Comparison of ENCODE assay signal across 12 mouse cellular contexts in genomic region chr2:31006434-31006833, GRCm38 (mm10). TPM values are rescaled to one million over a fixed set of nuclear protein-coding genes. Genes with fewer than 3 reads are reported as not detected.
A peak's percentile ranks its signal among the peaks of the same experiment; 100 is the strongest.
DNase-seq lines count a peak whose midpoint lies in the region; ATAC-seq and TF ChIP-seq lines count a peak whose summit lies in the region.
"Had no signal": no experiment of that assay in that cellular context is flagged by ENCODE, and none has a peak within 500 bp of the region (broad histone marks: within the 10 kb centered on the region; RNA-seq: fewer than 3 reads in every experiment).

No protein-coding gene starts in this region.

- no peak overlapping the region for H3K4me2 ChIP-seq in embryonic facial prominence, embryonic 15.5 days (replicated peaks)
- no peak overlapping the region for H3K4me2 ChIP-seq in hindbrain, postnatal 0 days (ENCODE audit: low read depth, low read length)
- H3K4me2 ChIP-seq: forebrain, embryonic 13.5 days; lung, embryonic 15.5 days; neural tube, embryonic 12.5 days had no signal

- 75% methylated on average over 5 of the region's 5 CpGs for WGBS in embryonic facial prominence, embryonic 15.5 days
- 82% methylated on average over 5 of the region's 5 CpGs for WGBS in hindbrain, postnatal 0 days

- no peaks in the 10 kb centered on the region for H3K27me3 ChIP-seq in embryonic facial prominence, embryonic 15.5 days
- no peaks in the 10 kb centered on the region for H3K27me3 ChIP-seq in hindbrain, postnatal 0 days (ENCODE audit: insufficient read depth, low read length)
- H3K27me3 ChIP-seq: forebrain, embryonic 13.5 days; lung, embryonic 15.5 days; neural tube, embryonic 12.5 days had no signal

- no peak overlapping the region for H3K4me3 ChIP-seq in embryonic facial prominence, embryonic 15.5 days (replicated peaks)
- H3K4me3 ChIP-seq in hindbrain, postnatal 0 days (ENCODE audit: low read length), result no peak overlapping the region
- H3K4me3 ChIP-seq: forebrain, embryonic 13.5 days; lung, embryonic 15.5 days; neural tube, embryonic 12.5 days had no signal

- no peaks in the 10 kb centered on the region for H3K4me1 ChIP-seq in embryonic facial prominence, embryonic 15.5 days
- H3K4me1 ChIP-seq in hindbrain, postnatal 0 days (ENCODE audit: insufficient read depth, low read length), result no peaks in the 10 kb centered on the region
- H3K4me1 ChIP-seq: lung, embryonic 15.5 days; neural tube, embryonic 12.5 days had no signal

- no peak for TF ChIP-seq CTCF in hindbrain, postnatal 0 days (IDR thresholded peaks at IDR 0.05; ENCODE audit: low read depth)

- no peak overlapping the region for H3K27ac ChIP-seq in embryonic facial prominence, embryonic 15.5 days (replicated peaks)
- no peak overlapping the region for H3K27ac ChIP-seq in hindbrain, postnatal 0 days
- H3K27ac ChIP-seq: forebrain, embryonic 13.5 days; lung, embryonic 15.5 days; neural tube, embryonic 12.5 days had no signal

- H3K9ac ChIP-seq in embryonic facial prominence, embryonic 15.5 days, result no peak overlapping the region
- H3K9ac ChIP-seq in hindbrain, postnatal 0 days (replicated peaks; ENCODE audit: low read length), result no peak overlapping the region
- H3K9ac ChIP-seq: forebrain, embryonic 13.5 days; lung, embryonic 15.5 days; neural tube, embryonic 12.5 days had no signal

- peak; percentile 42 for DNase-seq in ovary, postnatal 36 days (ENCODE audit: low spot score)
- no peak for DNase-seq in ovary, postnatal 14 days (ENCODE audit: low spot score)
- peak; percentile 38 to 53 for DNase-seq in heart, postnatal 36 days
- peak; percentile 75 to 77 for DNase-seq in spleen, postnatal 4 days (ENCODE audit: low spot score in 2 of 2)
- DNase-seq in adrenal gland, adult 18-20 months (ENCODE audit: low spot score in 2 of 2), result no peak
- DNase-seq in hindbrain, postnatal 0 days (ENCODE audit: low spot score), result no peak
- no peak for DNase-seq in gastrocnemius, postnatal 25 days
- DNase-seq: kidney, adult 11 months had no signal

- H3K36me3 ChIP-seq in embryonic facial prominence, embryonic 15.5 days, result peaks cover 80% of the 10 kb centered on the region
- peaks cover 64% of the 10 kb centered on the region for H3K36me3 ChIP-seq in hindbrain, postnatal 0 days (ENCODE audit: insufficient read depth, low read length)

- intact Hi-C loops in heart, postnatal 36 days (cut with DNase I), result no loop called here

- no peaks in the 10 kb centered on the region for H3K9me3 ChIP-seq in embryonic facial prominence, embryonic 15.5 days (replicated peaks)
- H3K9me3 ChIP-seq in hindbrain, postnatal 0 days (ENCODE audit: low read length), result no peaks in the 10 kb centered on the region
- H3K9me3 ChIP-seq: forebrain, embryonic 13.5 days; lung, embryonic 15.5 days; neural tube, embryonic 12.5 days had no signal

- peak; percentile 44; the same call in 1 of the 2 replicates for ATAC-seq in embryonic facial prominence, embryonic 15.5 days (ENCODE audit: insufficient number of reproducible peaks, low FRiP score, low TSS enrichment, low read depth)
- no peak for ATAC-seq in hindbrain, postnatal 0 days
- ATAC-seq: forebrain, embryonic 13.5 days had no signal

RNA-seq across cellular contexts. Expression of gene Usp20, which starts 24.4 kb away (rescaled TPM):
- 29.4 and 31.1 TPM in 2 replicates for polyA plus RNA-seq in embryonic facial prominence, embryonic 15.5 days (2015; fragmentation: Nextera tagmentation; extraction: Ambion mirVana)
- 10 to 100 TPM; 50.6 to 53.1 TPM for total RNA-seq in heart, postnatal 36 days (2021)
- total RNA-seq in adrenal gland, adult 18-20 months (2021), result 10 to 100 TPM; 23.7 to 29.7 TPM
- 43.0 and 49.9 TPM in 2 replicates for total RNA-seq in hindbrain, postnatal 0 days (2014; rRNA removed)
- polyA plus RNA-seq in hindbrain, postnatal 0 days (2015; fragmentation: Nextera tagmentation; extraction: Ambion mirVana), result 30.4 and 32.0 TPM in 2 replicates
- 10 to 100 TPM in 1 of 2 experiments, 1 to 10 TPM in 1; 8.4 to 14.3 TPM for total RNA-seq in gastrocnemius, postnatal 25 days (2021)

RNA-seq across cellular contexts. Expression of gene BC005624, which starts 24.4 kb away (rescaled TPM):
- 64.4 TPM in 2 replicates for polyA plus RNA-seq in embryonic facial prominence, embryonic 15.5 days (2015; fragmentation: Nextera tagmentation; extraction: Ambion mirVana)
- 10 to 100 TPM; 19.6 to 22.5 TPM for total RNA-seq in heart, postnatal 36 days (2021)
- 10 to 100 TPM; 41.5 to 49.6 TPM for total RNA-seq in adrenal gland, adult 18-20 months (2021)
- 19.7 and 22.2 TPM in 2 replicates for total RNA-seq in hindbrain, postnatal 0 days (2014; rRNA removed)
- 84.8 and 89.5 TPM in 2 replicates for polyA plus RNA-seq in hindbrain, postnatal 0 days (2015; fragmentation: Nextera tagmentation; extraction: Ambion mirVana)
- total RNA-seq in gastrocnemius, postnatal 25 days (2021), result 10 to 100 TPM; 21.2 to 21.3 TPM

RNA-seq across cellular contexts. Expression of gene Tor1a, which starts 38.7 kb away (rescaled TPM):
- polyA plus RNA-seq in embryonic facial prominence, embryonic 15.5 days (2015; fragmentation: Nextera tagmentation; extraction: Ambion mirVana), result 79.1 and 84.7 TPM in 2 replicates
- 10 to 100 TPM; 11.0 to 12.5 TPM for total RNA-seq in heart, postnatal 36 days (2021)
- 10 to 100 TPM; 31.4 to 32.0 TPM for total RNA-seq in adrenal gland, adult 18-20 months (2021)
- total RNA-seq in hindbrain, postnatal 0 days (2014; rRNA removed), result 62.4 and 64.0 TPM in 2 replicates
- 81.5 and 83.2 TPM in 2 replicates for polyA plus RNA-seq in hindbrain, postnatal 0 days (2015; fragmentation: Nextera tagmentation; extraction: Ambion mirVana)
- 1 to 10 TPM; 4.3 to 5.9 TPM for total RNA-seq in gastrocnemius, postnatal 25 days (2021)

RNA-seq across cellular contexts. Expression of gene Tor1b, which starts 53.7 kb away (rescaled TPM):
- polyA plus RNA-seq in embryonic facial prominence, embryonic 15.5 days (2015; fragmentation: Nextera tagmentation; extraction: Ambion mirVana), result 41.4 and 41.6 TPM in 2 replicates
- 10 to 100 TPM; 25.3 to 29.3 TPM for total RNA-seq in heart, postnatal 36 days (2021)
- total RNA-seq in adrenal gland, adult 18-20 months (2021), result 10 to 100 TPM; 44.9 to 56.5 TPM
- total RNA-seq in hindbrain, postnatal 0 days (2014; rRNA removed), result 22.9 and 25.4 TPM in 2 replicates
- 18.7 and 20.4 TPM in 2 replicates for polyA plus RNA-seq in hindbrain, postnatal 0 days (2015; fragmentation: Nextera tagmentation; extraction: Ambion mirVana)
- 10 to 100 TPM; 19.0 to 19.3 TPM for total RNA-seq in gastrocnemius, postnatal 25 days (2021)

Comparison
In these comparisons a context has a peak if more than half of its experiments do, and no peak if none do; other contexts are left out.
1. DNase-seq: peak in ovary, postnatal 36 days (single experiment), heart, postnatal 36 days (2 of 2) and spleen, postnatal 4 days (2 of 2); none in ovary, postnatal 14 days (single experiment), adrenal gland, adult 18-20 months (0 of 2), hindbrain, postnatal 0 days (single experiment) and gastrocnemius, postnatal 25 days (single experiment).